Mouse (Mus musculus) lung, postnatal 0 days (tissue): ENCODE data around the gene Xaf1.

Source experiments
- CTCF ChIP-seq: IDR thresholded peaks from 2 replicates; pipeline ENCODE4 v1.5.1; 2016; ENCODE audit warnings: antibody characterized with exemption, mild to moderate bottlenecking
- EP300 ChIP-seq: IDR thresholded peaks from 2 replicates; pipeline ENCODE4 v1.6.1; 2016; ENCODE audit warnings: antibody characterized with exemption, mild to moderate bottlenecking, control low read depth

DNA sequence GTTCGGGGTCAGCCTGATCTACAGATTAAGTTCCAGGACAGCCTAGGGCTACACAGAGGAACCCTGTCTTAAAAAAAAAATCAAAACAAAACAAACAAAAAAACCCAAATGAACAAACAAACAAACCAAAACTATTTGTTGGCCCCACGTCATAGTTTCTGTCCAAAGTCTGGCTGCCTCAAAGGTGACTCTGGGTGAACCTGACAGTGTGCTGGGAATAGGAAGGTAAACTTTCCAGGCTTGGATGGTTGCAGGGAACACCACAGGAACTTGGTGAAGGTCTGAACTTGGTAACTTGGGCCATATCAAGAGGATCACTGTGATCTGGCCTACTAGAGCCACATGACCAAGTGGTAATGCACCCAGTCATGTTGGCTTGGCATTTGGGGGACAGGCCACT is 45.0 kb upstream of the Xaf1 start:
- no peak for TF ChIP-seq CTCF
- TF ChIP-seq EP300, result no peak
